8 mouse cellular contexts compared by ENCODE assay signal in the genomic region with DNA sequence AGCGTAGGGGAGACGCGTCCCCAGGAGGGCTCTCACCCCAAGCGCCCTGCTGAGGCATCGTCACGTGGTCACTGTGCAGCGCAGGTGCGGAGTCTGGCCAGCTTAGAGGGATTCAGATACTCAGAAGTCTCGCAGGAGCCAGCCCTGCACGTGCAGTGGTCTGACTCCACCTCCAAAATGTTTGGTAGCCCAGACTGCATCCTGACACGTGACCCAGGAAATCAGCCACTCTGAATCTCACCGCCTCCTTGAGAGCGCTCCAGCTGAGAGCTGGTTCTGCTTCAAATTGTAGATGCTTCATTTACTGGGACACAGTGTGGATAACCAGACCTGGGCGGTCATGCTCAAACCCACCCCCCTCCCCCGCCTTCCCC.
DNase-seq lines count a peak whose midpoint lies in the region; ATAC-seq and TF ChIP-seq lines count a peak whose summit lies in the region.

No protein-coding gene starts in this region.

- peak; percentile 78 for DNase-seq in adrenal gland, postnatal 14 days
- DNase-seq in embryo, embryonic 9.5 days (ENCODE audit: extremely low spot score), result peak; percentile 71
- DNase-seq in left cerebral cortex, postnatal 10 days (ENCODE audit: extremely low spot score in 1 of 2, low spot score in 2 of 2), result peak; percentile 76 to 85
- DNase-seq in right cerebral cortex, postnatal 14 days, result peak; percentile 77
- no peak for DNase-seq in c-Kit-positive CD71-positive TER-119-positive erythroid progenitor cells, embryonic 14.5 days (ENCODE audit: low spot score)

- no peaks in the 10 kb centered on the region for H3K4me1 ChIP-seq in intestine, postnatal 0 days (replicated peaks; ENCODE audit: control insufficient read depth, insufficient read depth, low read length)

- intact Hi-C loops in left cerebral cortex, postnatal 10 days (cut with DNase I), result no loop called here

- 1% methylated on average over 15 of the region's 15 CpGs for WGBS in intestine, postnatal 0 days

- peak overlapping the region; percentile 14 for H3K4me3 ChIP-seq in intestine, postnatal 0 days (ENCODE audit: low read depth, low read length)

- peak overlapping the region; percentile 47 for H3K4me2 ChIP-seq in intestine, postnatal 0 days (replicated peaks; ENCODE audit: low read depth)

- no peaks in the 10 kb centered on the region for H3K36me3 ChIP-seq in intestine, postnatal 0 days (ENCODE audit: control insufficient read depth, insufficient read depth)

- ATAC-seq in granulocyte monocyte progenitor cell, adult 5-6 weeks (replicated peaks; ENCODE audit: poor library complexity, severe bottlenecking), result peak; percentile 75
- peak; percentile 89 for ATAC-seq in intestine, postnatal 0 days
- ATAC-seq in megakaryocyte, adult 5-6 weeks (ENCODE audit: poor library complexity, severe bottlenecking), result peak; percentile 24; the same call in 1 of the 2 replicates

- H3K9me3 ChIP-seq in intestine, postnatal 0 days (ENCODE audit: control insufficient read depth), result no peaks in the 10 kb centered on the region

- H3K9ac ChIP-seq in intestine, postnatal 0 days (ENCODE audit: low read depth, low read length), result no peak overlapping the region

- H3K27ac ChIP-seq in intestine, postnatal 0 days (ENCODE audit: low read depth, low read length), result no peak overlapping the region

- H3K27me3 ChIP-seq in intestine, postnatal 0 days (replicated peaks; ENCODE audit: control insufficient read depth, insufficient read depth, low read length), result 0 out of 2 replicates have a peak, but pooled peaks cover 3% of the 10 kb centered on the region

- TF ChIP-seq CTCF in intestine, postnatal 0 days (IDR thresholded peaks at IDR 0.05; ENCODE audit: low read depth), result no peak

Comparison
In these comparisons a context has a peak if more than half of its experiments do, and no peak if none do; other contexts are left out.
1. ATAC-seq: peak in every context shown above with its lines; median percentile 89 in intestine, postnatal 0 days; 75 in granulocyte monocyte progenitor cell, adult 5-6 weeks; 24 in megakaryocyte, adult 5-6 weeks.